Mouse (Mus musculus): ENCODE data around the gene Dnase1l1. TPM values are rescaled to one million over a fixed set of nuclear protein-coding genes. Genes with fewer than 3 reads are reported as not detected.

Gene Dnase1l1
- polyA plus RNA-seq, 1 experiment from 2014 or later, result 19.8 TPM

- Histone ChIP-seq H3K4me1 (peaks cover 10% of the 10 kb centered on the region; the same call in 1 of the 2 replicates), H3K9me3 (replicated peaks) (no peaks in the 10 kb centered on the region), H3K4me2 (no peak overlapping the region), H3K4me3 (no peak overlapping the region), H3K9ac (no peak overlapping the region), H3K27ac (no peak overlapping the region), H3K36me3 (peaks cover 17% of the 10 kb centered on the region), H3K27me3 (replicated peaks) (no peaks in the 10 kb centered on the region)
- WGBS (ENCODE audit: insufficient replicate concordance), result 45% methylated on average over 4 of the region's 4 CpGs
- no peak for ATAC-seq
Measured at GRCm38 (mm10) chrX:74293431-74293830, 11.3 kb upstream of the Dnase1l1 start.

DNA sequence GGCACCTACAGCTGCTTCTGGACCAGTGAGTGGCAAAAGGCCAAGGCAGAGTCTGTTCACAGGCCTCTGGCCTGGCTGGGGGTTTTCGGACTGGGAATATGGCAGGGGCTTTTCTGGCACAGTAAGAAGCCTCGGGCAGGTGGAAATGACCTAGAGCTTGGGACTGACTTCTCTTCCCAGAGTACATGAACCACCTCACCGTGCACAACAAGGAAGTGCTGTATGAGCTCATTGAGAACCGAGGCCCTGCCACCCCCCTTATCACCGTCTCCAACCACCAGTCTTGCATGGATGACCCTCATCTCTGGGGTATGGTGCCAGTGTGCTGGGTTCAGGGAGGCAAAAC is 928 bp upstream of the Dnase1l1 start:
- Histone ChIP-seq H3K4me1 (peaks cover 31% of the 10 kb centered on the region), H3K27me3 (replicated peaks) (no peaks in the 10 kb centered on the region), H3K4me3 (peak overlapping the region; percentile 71), H3K27ac (peak overlapping the region; percentile 95), H3K36me3 (peaks cover 12% of the 10 kb centered on the region), H3K9me3 (replicated peaks) (no peaks in the 10 kb centered on the region), H3K4me2 (peak overlapping the region; percentile 85), H3K9ac (peak overlapping the region; percentile 76)
- ATAC-seq, result no peak
- 24% methylated on average over 5 of the region's 5 CpGs for WGBS (ENCODE audit: insufficient replicate concordance)

- peak overlapping the region; percentile 76 for H3K9ac ChIP-seq
- H3K4me2 ChIP-seq, result peak overlapping the region; percentile 85
- H3K36me3 ChIP-seq, result peaks cover 10% of the 10 kb centered on the region; the same call in 1 of the 2 replicates
- H3K27me3 ChIP-seq (replicated peaks), result no peaks in the 10 kb centered on the region
- 6% methylated on average over 39 of the region's 39 CpGs for WGBS (ENCODE audit: insufficient replicate concordance)
- peak overlapping the region; percentile 71 for H3K4me3 ChIP-seq
- ATAC-seq, result peak; percentile 52
- H3K9me3 ChIP-seq (replicated peaks), result no peaks in the 10 kb centered on the region
- peak overlapping the region; percentile 95 for H3K27ac ChIP-seq
- peaks cover 34% of the 10 kb centered on the region for H3K4me1 ChIP-seq
Measured at GRCm38 (mm10) chrX:74282395-74283091, 406 bp upstream of the Dnase1l1 start.

- ATAC-seq, result peak; percentile 3; the same call in 1 of the 2 replicates
Measured at GRCm38 (mm10) chrX:74281041-74281731, 951 bp downstream of the Dnase1l1 start.

GRCm38 (mm10) chrX:74277916-74278315 is 4.2 kb downstream of the Dnase1l1 start:
- no peak overlapping the region for H3K9ac ChIP-seq
- 53% methylated on average over 8 of the region's 8 CpGs for WGBS (ENCODE audit: insufficient replicate concordance)

More at GRCm38 (mm10) chrX:74281041-74281731, 951 bp downstream of the Dnase1l1 start:
- Histone ChIP-seq H3K4me2 (peak overlapping the region; percentile 85), H3K27me3 (replicated peaks) (no peaks in the 10 kb centered on the region), H3K9ac (peak overlapping the region; percentile 76), H3K27ac (peak overlapping the region; percentile 95), H3K9me3 (replicated peaks) (no peaks in the 10 kb centered on the region), H3K36me3 (peaks cover 16% of the 10 kb centered on the region; the same call in 1 of the 2 replicates), H3K4me3 (peak overlapping the region; percentile 71), H3K4me1 (peaks cover 34% of the 10 kb centered on the region)
- 11% methylated on average over 14 of the region's 14 CpGs for WGBS (ENCODE audit: insufficient replicate concordance)

GRCm38 (mm10) chrX:74273422-74274322 is 8.5 kb downstream of the Dnase1l1 start:
- no peak for ATAC-seq
- Histone ChIP-seq H3K27me3 (replicated peaks) (no peaks in the 10 kb centered on the region), H3K9me3 (replicated peaks) (no peaks in the 10 kb centered on the region), H3K4me3 (no peak overlapping the region), H3K4me1 (peaks cover 19% of the 10 kb centered on the region), H3K27ac (peak overlapping the region; percentile 56), H3K36me3 (peaks cover 24% of the 10 kb centered on the region), H3K9ac (no peak overlapping the region), H3K4me2 (0 out of 2 replicates have a peak overlapping the region, but pooled peaks have one; percentile 3)
- 17% methylated on average over 10 of the region's 10 CpGs for WGBS (ENCODE audit: insufficient replicate concordance)

More at GRCm38 (mm10) chrX:74277916-74278315, 4.2 kb downstream of the Dnase1l1 start:
- Histone ChIP-seq H3K4me1 (peaks cover 22% of the 10 kb centered on the region; the same call in 1 of the 2 replicates), H3K36me3 (peaks cover 15% of the 10 kb centered on the region; the same call in 1 of the 2 replicates), H3K9me3 (replicated peaks) (no peaks in the 10 kb centered on the region), H3K27me3 (replicated peaks) (no peaks in the 10 kb centered on the region), H3K27ac (no peak overlapping the region), H3K4me2 (no peak overlapping the region), H3K4me3 (no peak overlapping the region)
- no peak for ATAC-seq

DNA sequence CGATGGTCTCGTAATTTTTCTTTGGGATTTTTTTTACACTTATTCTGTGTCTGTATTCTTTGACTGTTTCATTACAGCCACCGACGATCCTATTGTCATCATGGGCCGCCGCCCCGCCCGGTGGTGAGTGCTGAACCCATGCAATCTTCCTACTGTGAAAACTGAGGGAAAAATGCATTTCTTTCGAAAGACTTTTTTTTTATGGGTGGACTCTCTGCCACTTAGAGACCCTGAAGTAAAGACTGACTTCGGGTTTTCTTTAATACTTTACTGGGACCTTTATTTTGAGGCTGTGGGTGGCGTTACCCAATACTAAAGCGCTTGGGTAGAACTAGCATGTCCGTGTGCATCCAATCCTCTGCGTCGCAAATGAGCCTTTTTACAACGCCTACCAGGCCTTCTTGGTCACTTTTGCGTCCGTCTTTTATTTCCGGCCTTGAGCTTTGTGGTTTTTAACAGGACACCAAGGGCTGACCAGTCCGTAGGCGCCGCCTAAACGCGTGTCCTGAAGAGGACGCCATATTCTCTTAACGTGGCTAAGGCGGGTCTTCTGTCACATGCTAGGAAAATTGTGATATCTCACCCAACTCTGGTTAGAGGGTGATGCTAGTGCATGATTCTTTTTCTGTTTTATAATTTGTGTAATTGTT is 11.1 kb downstream of the Dnase1l1 start:
- Histone ChIP-seq H3K36me3 (peaks cover 17% of the 10 kb centered on the region), H3K4me3 (peak overlapping the region; percentile 69), H3K4me2 (peak overlapping the region; percentile 63), H3K4me1 (peaks cover 11% of the 10 kb centered on the region), H3K27ac (peak overlapping the region; percentile 81), H3K9me3 (replicated peaks) (no peaks in the 10 kb centered on the region), H3K9ac (peak overlapping the region; percentile 83), H3K27me3 (replicated peaks) (no peaks in the 10 kb centered on the region)
- WGBS (ENCODE audit: insufficient replicate concordance), result 9% methylated on average over 27 of the region's 27 CpGs
- no peak for ATAC-seq

- peak within 1 kb of the TSS; percentile 91 for H3K27ac ChIP-seq
Measured at GRCm38 (mm10) chrX:74270062-74270901, 11.9 kb downstream of the Dnase1l1 start, which contains the start of gene Rpl10. Rpl10 (plus strand) TSS chrX:74270812.

DNA sequence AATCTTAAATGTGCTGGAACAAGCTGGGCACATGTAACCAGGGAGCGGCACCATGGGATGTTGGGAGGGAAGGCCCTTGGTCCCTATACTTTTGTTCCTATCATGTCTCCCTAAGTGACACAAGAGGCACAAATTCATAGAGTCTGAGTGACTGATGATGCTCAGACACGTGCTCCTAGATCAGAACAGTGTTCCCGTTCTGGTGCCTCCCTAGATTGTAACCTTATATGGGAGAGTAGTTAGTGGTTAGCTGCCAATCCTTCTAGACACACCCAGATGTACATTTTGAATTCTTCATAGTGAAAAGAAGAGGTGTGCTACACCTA is 12.4 kb downstream of the Dnase1l1 start:
- Histone ChIP-seq H3K36me3 (peaks cover 16% of the 10 kb centered on the region), H3K9ac (peak overlapping the region; percentile 60), H3K27ac (peak overlapping the region; percentile 91), H3K4me2 (peak overlapping the region; percentile 66), H3K4me1 (peaks cover 11% of the 10 kb centered on the region), H3K9me3 (replicated peaks) (no peaks in the 10 kb centered on the region), H3K4me3 (peak overlapping the region; percentile 69), H3K27me3 (replicated peaks) (no peaks in the 10 kb centered on the region)
- peak; percentile 14 for ATAC-seq
- WGBS (ENCODE audit: insufficient replicate concordance), result 29% methylated on average over 3 of the region's 3 CpGs

More at GRCm38 (mm10) chrX:74270062-74270901, 11.9 kb downstream of the Dnase1l1 start, which contains the start of gene Rpl10:
- Histone ChIP-seq H3K27me3 (replicated peaks) (no peaks in the 10 kb centered on the region), H3K36me3 (peaks cover 16% of the 10 kb centered on the region), H3K9me3 (replicated peaks) (no peaks in the 10 kb centered on the region), H3K9ac (peak within 1 kb of the TSS; percentile 83), H3K4me1 (peaks cover 11% of the 10 kb centered on the region), H3K4me3 (peak within 1 kb of the TSS; percentile 69), H3K4me2 (peak within 1 kb of the TSS; percentile 66)
- WGBS (ENCODE audit: insufficient replicate concordance), result 8% methylated on average over 42 of the region's 42 CpGs
- peak; percentile 93 for ATAC-seq

DNA sequence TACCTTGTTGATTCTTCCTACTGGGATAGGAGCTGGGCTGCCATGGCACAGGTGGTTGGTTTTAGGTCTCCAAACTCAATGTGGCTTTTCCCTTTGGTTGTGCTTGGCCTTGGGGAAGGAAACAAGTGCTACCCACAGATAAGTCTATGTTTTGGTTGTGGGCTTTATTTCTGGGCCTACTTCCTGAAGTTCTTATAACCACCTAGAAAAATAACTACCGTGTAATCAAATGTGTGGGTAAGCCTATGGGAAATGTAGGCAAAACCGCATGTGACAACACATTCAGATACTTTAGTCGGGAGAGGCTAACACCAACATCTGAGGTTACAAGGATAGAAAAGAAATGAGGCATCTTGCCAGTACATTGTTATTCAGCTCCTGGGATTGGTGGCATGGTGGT is 24.4 kb downstream of the Dnase1l1 start:
- H3K27ac ChIP-seq, result no peak overlapping the region
- no peaks in the 10 kb centered on the region for H3K9me3 ChIP-seq (replicated peaks)
- H3K36me3 ChIP-seq, result peaks cover 34% of the 10 kb centered on the region
- H3K27me3 ChIP-seq (replicated peaks), result no peaks in the 10 kb centered on the region
- H3K4me2 ChIP-seq, result no peak overlapping the region
- 70% methylated on average over 3 of the region's 3 CpGs for WGBS (ENCODE audit: insufficient replicate concordance)
- H3K4me3 ChIP-seq, result no peak overlapping the region
- no peak overlapping the region for H3K9ac ChIP-seq
- ATAC-seq, result no peak
- H3K4me1 ChIP-seq, result peaks cover 8% of the 10 kb centered on the region
